In genomic region chr8:94954921-94955758, GRCm38 (mm10) we compare ENCODE assay signal across 8 mouse cellular contexts. TPM values are rescaled to one million over a fixed set of nuclear protein-coding genes. Genes with fewer than 3 reads are reported as not detected.
DNase-seq lines count a peak whose midpoint lies in the region; ATAC-seq and TF ChIP-seq lines count a peak whose summit lies in the region.

No protein-coding gene starts in this region.

- H3K9ac ChIP-seq in heart, embryonic 13.5 days: 0 out of 2 replicates have a peak overlapping the region, but pooled peaks have one; percentile 15

- H3K27me3 ChIP-seq in cerebellum, adult 2 months (ENCODE audit: control insufficient read depth, insufficient read depth, low read length): no peaks in the 10 kb centered on the region
- H3K27me3 ChIP-seq in heart, embryonic 13.5 days (replicated peaks): no peaks in the 10 kb centered on the region
- no peaks in the 10 kb centered on the region for H3K27me3 ChIP-seq in limb, embryonic 10.5 days (ENCODE audit: low read depth, poor library complexity, severe bottlenecking)

- H3K4me1 ChIP-seq in cerebellum, adult 2 months (ENCODE audit: control insufficient read depth, insufficient read depth, low read length): no peaks in the 10 kb centered on the region
- H3K4me1 ChIP-seq in heart, embryonic 13.5 days: peaks cover 25% of the 10 kb centered on the region
- no peaks in the 10 kb centered on the region for H3K4me1 ChIP-seq in limb, embryonic 10.5 days

- no peak overlapping the region for H3K4me2 ChIP-seq in heart, embryonic 13.5 days

- H3K9me3 ChIP-seq in heart, embryonic 13.5 days: no peaks in the 10 kb centered on the region
- H3K9me3 ChIP-seq in limb, embryonic 10.5 days (replicated peaks): no peaks in the 10 kb centered on the region

- peak; percentile 25; the same call in 1 of the 2 replicates for TF ChIP-seq CTCF in cerebellum, adult 2 months (IDR thresholded peaks at IDR 0.05; ENCODE audit: borderline replicate concordance, insufficient read depth, low read depth, low read length)

- WGBS in cerebellum, adult 2 months: 38% methylated on average over 9 of the region's 9 CpGs
- 16% methylated on average over 9 of the region's 9 CpGs for WGBS in heart, embryonic 13.5 days
- WGBS in limb, embryonic 10.5 days: 37% methylated on average over 9 of the region's 9 CpGs

- no peak for TF ChIP-seq POLR2A in cerebellum, adult 2 months (IDR thresholded peaks at IDR 0.05; ENCODE audit: borderline replicate concordance, insufficient read depth, low read length)

- H3K36me3 ChIP-seq in heart, embryonic 13.5 days: no peaks in the 10 kb centered on the region
- no peaks in the 10 kb centered on the region for H3K36me3 ChIP-seq in limb, embryonic 10.5 days

- DNase-seq in cerebellum, adult 2 months: no peak
- DNase-seq in right cerebral cortex, adult 18-20 months: peak; percentile 17
- DNase-seq in right cerebral cortex, postnatal 36 days (ENCODE audit: low spot score in 2 of 2): no peak
- DNase-seq in limb, embryonic 10.5 days (ENCODE audit: low spot score): peak; percentile 41
- peak; percentile 56 to 59 for DNase-seq in monocyte, adult 2 months (ENCODE audit: low read depth in 1 of 2, low spot score in 2 of 2)
- no peak for DNase-seq in testis, postnatal 10 days (ENCODE audit: low spot score)

- H3K4me3 ChIP-seq in cerebellum, adult 2 months (replicated peaks; ENCODE audit: insufficient read depth, low read depth, low read length): no peak overlapping the region
- H3K4me3 ChIP-seq in heart, embryonic 13.5 days: no peak overlapping the region
- no peak overlapping the region for H3K4me3 ChIP-seq in limb, embryonic 10.5 days

- H3K27ac ChIP-seq in cerebellum, adult 2 months (ENCODE audit: insufficient read depth, low read length): no peak overlapping the region
- H3K27ac ChIP-seq in heart, embryonic 13.5 days (replicated peaks): peak overlapping the region; percentile 75
- H3K27ac ChIP-seq in limb, embryonic 10.5 days: no peak overlapping the region

- ATAC-seq in cerebellum, adult (ENCODE audit: insufficient number of reproducible peaks, low FRiP score, low TSS enrichment): no peak
- ATAC-seq in heart, embryonic 13.5 days (ENCODE audit: extremely low read depth, insufficient number of reproducible peaks, low FRiP score, low TSS enrichment): no peak

RNA-seq across cellular contexts. Expression of gene Adgrg1, which starts 19.4 kb away (rescaled TPM):
- polyA plus RNA-seq in cerebellum, adult 2 months (2012; rRNA removed): 75.8 and 79.1 TPM in 2 replicates
- polyA plus RNA-seq in heart, embryonic 13.5 days (2015; fragmentation: Nextera tagmentation; extraction: Ambion mirVana): 4.4 and 4.7 TPM in 2 replicates
- polyA plus RNA-seq in limb, embryonic 10.5 days (2016; fragmentation: Nextera tagmentation; extraction: Ambion mirVana): 7.0 and 11.6 TPM in 2 replicates

RNA-seq across cellular contexts. Expression of gene Adgrg5, which starts 31.6 kb away (rescaled TPM):
- 0.06 and 0.08 TPM in 2 replicates for polyA plus RNA-seq in cerebellum, adult 2 months (2012; rRNA removed)
- polyA plus RNA-seq in heart, embryonic 13.5 days (2015; fragmentation: Nextera tagmentation; extraction: Ambion mirVana): 0.18 and 0.32 TPM in 2 replicates
- polyA plus RNA-seq in limb, embryonic 10.5 days (2016; fragmentation: Nextera tagmentation; extraction: Ambion mirVana): 0.18 and 0.74 TPM in 2 replicates

RNA-seq across cellular contexts. Expression of gene Ccdc102a, which starts 37.2 kb away (rescaled TPM):
- 3.0 and 3.2 TPM in 2 replicates for polyA plus RNA-seq in cerebellum, adult 2 months (2012; rRNA removed)
- polyA plus RNA-seq in heart, embryonic 13.5 days (2015; fragmentation: Nextera tagmentation; extraction: Ambion mirVana): 18.2 and 18.7 TPM in 2 replicates
- polyA plus RNA-seq in limb, embryonic 10.5 days (2016; fragmentation: Nextera tagmentation; extraction: Ambion mirVana): 27.0 and 32.3 TPM in 2 replicates

Comparison
In these comparisons a context has a peak if more than half of its experiments do, and no peak if none do; other contexts are left out.
1. DNase-seq: peak in right cerebral cortex, adult 18-20 months (single experiment), limb, embryonic 10.5 days (single experiment) and monocyte, adult 2 months (2 of 2); none in cerebellum, adult 2 months (0 of 2), right cerebral cortex, postnatal 36 days (0 of 2) and testis, postnatal 10 days (single experiment).